Mouse (Mus musculus) retina, postnatal 7 days (tissue): ENCODE results near the gene Esm1.
A peak's percentile ranks its signal among the peaks of the same experiment; 100 is the strongest.

ENCODE experiments used
- DNase-seq: peaks from one replicate; pipeline ENCODE4 v3.0.0-alpha.2; 2012; ENCODE audit warnings: low read depth, low spot score

Gene Esm1

DNA sequence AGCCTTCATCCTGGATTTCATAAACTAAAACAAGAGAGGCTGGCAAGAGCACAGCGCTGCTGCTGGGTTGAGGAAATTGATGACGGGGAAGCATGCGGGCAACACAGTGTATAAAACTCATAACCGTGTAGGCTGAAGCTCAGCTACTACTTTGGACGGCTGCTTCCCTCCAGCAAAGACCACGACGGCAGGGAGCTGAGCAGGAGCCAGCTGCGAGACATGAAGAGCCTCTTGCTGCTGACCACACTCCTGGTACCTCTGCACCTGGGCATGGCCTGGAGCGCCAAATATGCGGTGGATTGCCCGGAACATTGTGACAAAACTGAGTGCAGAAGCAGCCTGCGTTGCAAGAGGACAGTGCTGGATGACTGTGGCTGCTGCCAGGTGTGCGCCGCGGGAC, at the start of gene Esm1:
Esm1 (plus strand) TSS at position 36 of the 400 bp plus-strand sequence.
- no peak for DNase-seq

DNA sequence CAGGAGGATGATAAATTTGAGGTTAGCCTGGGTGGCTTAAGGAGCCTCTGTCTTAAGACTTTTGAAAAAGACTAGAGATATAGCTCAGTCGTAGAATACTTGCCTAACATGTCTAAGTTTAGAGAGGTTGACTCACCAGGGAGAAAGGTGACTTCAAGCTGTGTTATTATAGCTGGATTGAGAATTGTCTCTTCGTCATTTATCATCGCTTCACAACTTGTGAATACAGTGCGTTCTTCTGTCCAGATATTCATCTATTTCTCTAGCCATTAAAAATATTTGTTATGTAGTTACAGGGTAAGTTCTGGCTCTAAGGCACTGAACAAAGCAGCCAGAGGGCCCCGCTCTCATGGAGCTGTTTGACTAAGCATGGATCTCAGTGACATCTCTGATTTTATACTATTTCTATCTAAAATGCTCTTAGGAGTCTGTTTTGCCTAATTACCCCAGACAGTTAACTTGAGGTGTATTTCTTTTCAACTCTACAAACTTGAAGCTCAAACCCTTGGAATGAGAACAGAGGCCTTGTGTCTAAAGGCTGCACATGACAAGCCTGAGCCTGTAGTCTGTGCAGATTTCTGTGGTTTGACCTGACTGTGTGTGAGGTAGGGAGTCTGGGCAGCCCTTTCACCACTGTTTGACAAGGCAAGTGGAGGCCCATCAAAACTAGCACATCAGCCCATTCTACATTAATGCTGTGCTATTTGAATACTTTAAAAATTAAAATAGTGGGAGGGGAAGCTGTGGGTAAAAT, 45.0 kb upstream of the Esm1 start:
- no peak for DNase-seq

GRCm38 (mm10) chr13:113168018-113168534, 41.4 kb upstream of the Esm1 start:
- no peak for DNase-seq

GRCm38 (mm10) chr13:113170256-113170655, 39.2 kb upstream of the Esm1 start:
- no peak for DNase-seq

DNA sequence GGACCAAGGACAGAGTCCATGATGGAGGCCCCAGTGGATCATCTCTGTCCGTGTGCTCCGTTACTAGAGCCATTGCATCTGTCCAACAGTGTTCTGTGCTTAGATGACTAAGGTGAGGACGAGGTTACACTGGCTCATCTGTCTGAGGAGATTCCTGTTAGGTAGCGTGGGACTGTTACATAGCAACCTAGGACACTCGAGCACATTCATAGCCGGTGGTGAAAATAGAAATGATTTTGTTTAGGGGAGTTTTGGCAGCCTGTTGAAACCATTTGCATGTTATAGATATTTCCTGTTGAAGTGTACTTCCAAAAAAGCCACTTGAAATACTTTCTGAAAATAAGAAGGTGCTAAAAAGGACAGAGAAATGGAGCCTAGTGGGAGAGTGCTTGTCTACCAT, 35.3 kb upstream of the Esm1 start:
- no peak for DNase-seq

- DNase-seq: no peak
These were observed 26.1 kb upstream of the Esm1 start for GRCm38 (mm10) chr13:113183310-113183709.

DNA sequence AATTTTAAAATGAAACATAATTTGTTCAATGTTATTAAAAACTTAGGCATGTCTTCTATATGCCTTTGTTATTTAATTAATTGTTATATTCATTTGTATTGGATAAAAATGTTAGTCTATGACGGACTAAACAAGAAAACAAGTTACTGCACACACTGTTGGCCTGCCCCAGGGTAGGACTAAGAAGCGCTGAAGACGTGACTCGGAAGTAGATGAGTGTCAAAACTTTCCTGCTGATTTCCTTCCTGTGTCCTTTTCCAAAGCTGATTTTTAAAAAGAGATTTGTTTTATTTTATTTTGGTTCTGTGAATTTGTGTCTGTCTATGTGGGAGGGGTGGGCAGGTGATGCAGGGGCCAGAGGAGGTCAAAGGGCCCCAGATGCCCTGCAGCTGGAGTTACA, 25.7 kb upstream of the Esm1 start:
- no peak for DNase-seq

GRCm38 (mm10) chr13:113196808-113197674, 12.4 kb upstream of the Esm1 start:
- DNase-seq: no peak

GRCm38 (mm10) chr13:113197872-113198502, 11.5 kb upstream of the Esm1 start:
- no peak for DNase-seq

GRCm38 (mm10) chr13:113199331-113199730, 10.1 kb upstream of the Esm1 start:
- DNase-seq: no peak

DNA sequence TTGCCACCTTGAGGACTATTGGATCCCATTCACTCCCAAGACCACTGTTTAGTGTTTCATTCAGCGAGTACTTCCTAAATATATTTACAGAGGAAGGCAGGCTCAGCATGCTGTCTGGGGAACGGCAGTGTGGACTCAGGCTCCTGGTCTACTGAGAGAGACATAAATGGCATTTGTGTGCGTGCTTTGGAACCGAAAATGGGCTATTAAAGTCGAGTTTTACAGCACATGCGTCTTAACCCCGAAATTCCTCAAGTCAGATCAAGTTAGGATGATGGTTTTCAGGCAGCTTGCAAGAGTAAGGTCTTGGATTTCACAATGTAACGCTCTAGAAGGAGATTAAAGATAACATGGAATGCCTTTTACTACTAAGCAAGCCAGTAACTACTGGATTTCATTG, 8.7 kb upstream of the Esm1 start:
- no peak for DNase-seq

DNA sequence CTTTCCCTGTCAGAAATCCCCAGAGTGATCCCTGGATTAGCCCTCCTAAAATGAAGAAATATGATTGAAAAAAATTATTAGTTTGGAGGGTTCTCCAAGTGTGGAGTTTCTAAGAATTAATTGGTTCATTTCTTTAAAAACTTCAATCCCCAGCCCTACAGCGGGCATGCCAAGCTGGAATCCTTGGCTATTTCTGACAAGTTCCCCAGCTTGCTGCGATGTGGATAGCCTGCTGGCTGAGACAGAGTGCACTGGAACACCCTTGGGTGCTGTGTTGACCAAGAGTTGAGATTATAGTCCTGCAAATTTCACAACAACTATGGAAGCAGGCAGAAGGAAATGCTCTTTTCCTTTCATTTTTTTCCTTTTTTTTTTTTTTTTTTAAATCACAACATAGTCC, 7.8 kb upstream of the Esm1 start:
- DNase-seq: no peak

DNA sequence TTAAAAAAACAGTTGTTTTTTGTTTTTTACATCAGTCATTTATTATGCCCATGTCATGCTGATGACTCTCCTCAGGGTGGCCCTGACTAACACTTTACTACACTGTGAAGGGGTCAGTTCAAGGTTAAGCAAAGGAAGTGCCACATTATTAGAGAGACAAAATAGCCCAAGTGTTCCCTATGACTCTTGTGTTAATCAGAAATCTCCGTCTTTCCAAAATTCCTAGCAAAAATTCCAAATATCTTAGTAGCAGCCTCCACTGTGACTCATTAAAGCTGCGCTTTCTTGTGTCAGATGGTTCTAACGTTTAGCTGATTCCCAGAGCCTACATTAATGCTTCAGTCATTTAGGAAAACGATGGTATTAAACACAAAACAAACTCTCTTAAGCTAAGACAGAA, 7.3 kb upstream of the Esm1 start:
- DNase-seq: no peak

GRCm38 (mm10) chr13:113203146-113203545, 6.3 kb upstream of the Esm1 start:
- no peak for DNase-seq

GRCm38 (mm10) chr13:113205346-113205745, 4.1 kb upstream of the Esm1 start:
- DNase-seq: no peak

- no peak for DNase-seq
These were observed 1.9 kb downstream of the Esm1 start for GRCm38 (mm10) chr13:113211345-113211744.

DNA sequence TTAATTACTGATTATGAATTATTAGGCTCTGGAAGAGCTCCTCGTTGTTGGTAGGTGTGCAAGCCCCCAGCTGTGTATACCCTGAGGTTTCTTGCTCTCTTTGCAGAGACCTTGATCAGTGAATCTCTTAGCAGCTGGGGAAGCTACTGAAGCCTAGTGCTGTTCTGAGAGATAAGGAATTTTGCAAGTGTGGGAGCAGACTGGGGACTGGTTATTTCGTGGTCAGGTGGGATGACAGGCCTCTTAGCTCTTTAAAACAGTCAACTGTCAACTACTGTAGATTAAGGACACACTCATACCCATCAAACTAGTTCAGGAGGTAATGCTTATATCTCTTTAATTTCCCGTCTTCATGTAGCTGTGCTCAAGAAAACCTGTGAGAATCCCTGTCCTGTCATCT, 2.9 kb downstream of the Esm1 start:
- no peak for DNase-seq

GRCm38 (mm10) chr13:113213865-113214264, 4.4 kb downstream of the Esm1 start:
- DNase-seq: no peak

- no peak for DNase-seq
These were observed 12.4 kb downstream of the Esm1 start for GRCm38 (mm10) chr13:113221851-113222250.

GRCm38 (mm10) chr13:113224105-113224504, 14.6 kb downstream of the Esm1 start:
- peak; percentile 16 for DNase-seq

DNA sequence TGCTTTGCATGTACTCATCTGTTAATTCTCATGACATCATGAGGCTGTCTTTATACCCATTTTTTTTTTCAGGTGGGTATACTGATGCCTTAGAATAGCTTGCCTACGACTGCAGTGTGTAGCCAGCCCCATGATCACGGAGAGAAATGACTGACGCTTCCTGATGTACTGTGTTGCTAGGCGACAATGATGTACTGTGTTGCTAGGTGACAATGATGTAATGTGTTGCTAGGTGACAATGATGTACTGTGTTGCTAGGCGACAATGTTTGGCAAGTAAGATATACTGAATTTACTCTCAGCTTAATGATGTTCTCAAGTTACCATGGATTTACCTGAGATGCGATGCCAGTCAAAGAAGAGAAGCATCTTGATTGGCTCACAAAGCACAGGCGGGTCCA, 16.4 kb downstream of the Esm1 start, which contains the start of gene Gzmk:
Gzmk (minus strand) TSS at position 98 of the 400 bp plus-strand sequence.
- peak; percentile 4 for DNase-seq

GRCm38 (mm10) chr13:113227076-113227475, 17.6 kb downstream of the Esm1 start:
- no peak for DNase-seq
